In genomic region chr8:121262728-121263389, GRCm38 (mm10) we compare ENCODE assay signal across 8 mouse cellular contexts.
A peak's percentile ranks its signal among the peaks of the same experiment; 100 is the strongest.
DNase-seq lines count a peak whose midpoint lies in the region.

No protein-coding gene starts in this region.

- intact Hi-C loops in heart, postnatal 10 days (cut with DNase I): no loop called here

- DNase-seq in spleen, postnatal 36 days (ENCODE audit: low spot score in 2 of 2): peak; percentile 4 to 7
- no peak for DNase-seq in spleen, adult 12 weeks (ENCODE audit: low spot score)
- peak; percentile 79 to 80 for DNase-seq in heart, postnatal 10 days
- DNase-seq in liver: peak; percentile 20
- peak; percentile 31 for DNase-seq in urinary bladder, postnatal 25 days (ENCODE audit: low spot score)
- DNase-seq in T-cell, adult 2 months (ENCODE audit: low spot score): no peak
- no peak for DNase-seq in B cell, adult 2 months
- DNase-seq in layer of hippocampus, adult 9-11 months: no peak

Comparison
In these comparisons a context has a peak if more than half of its experiments do, and no peak if none do; other contexts are left out.
1. DNase-seq: peak in spleen, postnatal 36 days (2 of 2), heart, postnatal 10 days (2 of 2), liver (single experiment) and urinary bladder, postnatal 25 days (single experiment); none in spleen, adult 12 weeks (single experiment), T-cell, adult 2 months (single experiment), B cell, adult 2 months (0 of 2) and layer of hippocampus, adult 9-11 months (single experiment).